Mouse (Mus musculus): ENCODE measurements at regions not wholly inside any gene's neighbourhood (a gene's known extent, or its start where the extent isn't known, plus 50 kb on each side); places are given as distances from the start of the nearest gene placed in this dataset.

GRCm38 (mm10) chr2:160256251-160256650, 77.7 kb downstream of the Gm826 start:
- DNase-seq (ENCODE audit: low read depth), result no peak

- DNase-seq (ENCODE audit: low read depth), result no peak
Measured at GRCm38 (mm10) chr2:160250228-160250627, 83.7 kb downstream of the Gm826 start.

- no peak for DNase-seq (ENCODE audit: low read depth)
Measured at GRCm38 (mm10) chr2:160249104-160250093, 84.6 kb downstream of the Gm826 start.

GRCm38 (mm10) chr2:160247286-160247685, 86.7 kb downstream of the Gm826 start:
- DNase-seq (ENCODE audit: low read depth), result no peak

- DNase-seq (ENCODE audit: low read depth), result no peak
Measured at GRCm38 (mm10) chr2:160246356-160246755, 87.6 kb downstream of the Gm826 start.

GRCm38 (mm10) chr2:160244866-160245265, 89.1 kb downstream of the Gm826 start:
- DNase-seq (ENCODE audit: low read depth), result no peak

- DNase-seq (ENCODE audit: low read depth), result no peak
Measured at GRCm38 (mm10) chr2:160240531-160241379, 93.2 kb downstream of the Gm826 start.

- DNase-seq (ENCODE audit: low read depth), result no peak
Measured at GRCm38 (mm10) chr2:160237436-160238104, 96.4 kb downstream of the Gm826 start.

- no peak for DNase-seq (ENCODE audit: low read depth)
Measured at GRCm38 (mm10) chr2:160236806-160237205, 97.2 kb downstream of the Gm826 start.

GRCm38 (mm10) chr2:160230786-160231185, 103.2 kb downstream of the Gm826 start:
- no peak for DNase-seq (ENCODE audit: low read depth)

GRCm38 (mm10) chr2:160228331-160229035, 105.5 kb downstream of the Gm826 start:
- no peak for DNase-seq (ENCODE audit: low read depth)

- no peak for DNase-seq (ENCODE audit: low read depth)
Measured at GRCm38 (mm10) chr2:160225450-160225849, 108.5 kb downstream of the Gm826 start.

- no peak for DNase-seq (ENCODE audit: low read depth)
Measured at GRCm38 (mm10) chr2:160223366-160223765, 110.6 kb downstream of the Gm826 start.

- no peak for DNase-seq (ENCODE audit: low read depth)
Measured at GRCm38 (mm10) chr2:160221772-160222171, 112.2 kb downstream of the Gm826 start.

- DNase-seq (ENCODE audit: low read depth), result no peak
Measured at GRCm38 (mm10) chr2:160220562-160221021, 113.4 kb downstream of the Gm826 start.

- DNase-seq (ENCODE audit: low read depth), result no peak
Measured at GRCm38 (mm10) chr2:160214032-160214812, 119.7 kb downstream of the Gm826 start.

GRCm38 (mm10) chr2:160210507-160210906, 123.5 kb downstream of the Gm826 start:
- DNase-seq (ENCODE audit: low read depth), result no peak

- DNase-seq (ENCODE audit: low read depth), result no peak
Measured at GRCm38 (mm10) chr2:160209589-160210264, 124.2 kb downstream of the Gm826 start.

GRCm38 (mm10) chr2:160208295-160208694, 125.7 kb downstream of the Gm826 start:
- no peak for DNase-seq (ENCODE audit: low read depth)

- no peak for DNase-seq (ENCODE audit: low read depth)
Measured at GRCm38 (mm10) chr2:160207226-160207625, 126.7 kb downstream of the Gm826 start.

Measured in 416B (cell line).